Mouse (Mus musculus) retina, adult 2 months (tissue): ENCODE measurements around the gene Chl1.

Experiments used
- DNase-seq: peaks from one replicate; pipeline ENCODE4 v3.0.0-alpha.2; 2012; ENCODE audit warnings: low read depth, low spot score

Gene Chl1

DNA sequence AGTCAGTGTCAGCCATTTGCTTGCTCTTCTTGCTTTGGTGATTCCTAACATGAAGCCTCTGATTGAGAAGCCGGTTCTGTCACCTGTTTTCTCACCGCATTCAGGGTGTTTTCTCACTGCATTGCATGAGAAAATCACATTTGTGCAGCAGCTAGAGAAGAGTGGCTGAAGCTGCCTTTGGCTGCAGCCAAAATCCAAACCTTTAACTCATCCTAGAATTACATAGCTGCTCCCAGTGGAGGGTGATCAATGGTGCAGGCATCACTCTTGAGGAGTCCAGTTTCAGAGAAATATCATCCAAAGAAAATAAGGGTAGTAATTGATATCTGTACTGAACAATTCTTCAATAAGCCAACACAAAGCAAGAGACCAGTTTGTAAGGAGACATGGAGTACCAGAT, 154.8 kb downstream of the Chl1 start:
- DNase-seq, result no peak

DNA sequence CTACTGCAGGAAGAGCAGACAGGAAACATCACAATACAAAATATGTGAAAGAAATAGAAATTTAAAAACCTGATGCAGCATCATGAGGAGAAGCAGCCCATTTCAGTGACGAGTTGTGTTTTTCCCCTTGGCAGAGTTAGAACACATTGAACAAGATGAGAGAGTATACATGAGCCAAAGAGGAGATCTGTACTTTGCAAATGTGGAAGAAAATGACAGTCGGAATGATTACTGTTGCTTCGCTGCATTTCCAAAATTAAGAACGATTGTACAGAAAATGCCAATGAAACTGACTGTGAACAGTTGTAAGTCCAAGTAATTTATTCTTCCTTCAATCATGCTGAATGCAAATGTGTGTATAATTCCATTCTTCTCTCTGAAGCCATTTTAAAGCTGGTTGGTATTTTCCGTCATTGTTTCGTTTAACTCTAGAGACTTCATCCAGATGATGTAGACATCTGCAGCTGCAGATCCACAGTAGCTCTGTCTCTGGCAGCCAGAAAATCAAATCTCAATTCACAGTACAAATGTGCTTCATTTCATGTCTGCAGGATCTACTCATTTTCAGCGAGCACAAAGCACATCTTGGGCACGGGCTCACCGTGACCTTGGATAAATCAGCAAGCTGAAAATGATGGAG, 155.4 kb downstream of the Chl1 start:
- DNase-seq, result no peak

- DNase-seq, result no peak
Observed at GRCm38 (mm10) chr6:103673111-103673510, 162.7 kb downstream of the Chl1 start.

DNA sequence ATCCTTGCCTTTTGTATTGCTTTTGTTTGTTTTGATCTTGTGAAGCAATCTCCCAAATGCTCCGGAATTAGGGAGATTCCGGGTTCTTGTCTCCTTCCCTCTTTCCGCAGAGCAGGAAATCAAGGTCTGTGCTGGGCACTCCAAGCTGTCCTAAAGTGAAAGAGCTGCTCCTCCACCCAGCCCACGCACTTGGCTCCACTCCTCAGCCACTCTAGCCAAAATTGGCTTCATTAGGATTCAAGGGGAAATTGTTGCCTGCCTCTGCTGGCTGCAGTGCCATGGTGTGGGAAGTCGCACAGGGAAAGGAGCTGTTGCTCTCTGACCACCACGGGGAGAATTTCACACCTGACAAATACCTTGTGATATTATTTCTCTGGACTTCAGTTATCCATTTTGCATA, 163.9 kb downstream of the Chl1 start:
- no peak for DNase-seq

DNA sequence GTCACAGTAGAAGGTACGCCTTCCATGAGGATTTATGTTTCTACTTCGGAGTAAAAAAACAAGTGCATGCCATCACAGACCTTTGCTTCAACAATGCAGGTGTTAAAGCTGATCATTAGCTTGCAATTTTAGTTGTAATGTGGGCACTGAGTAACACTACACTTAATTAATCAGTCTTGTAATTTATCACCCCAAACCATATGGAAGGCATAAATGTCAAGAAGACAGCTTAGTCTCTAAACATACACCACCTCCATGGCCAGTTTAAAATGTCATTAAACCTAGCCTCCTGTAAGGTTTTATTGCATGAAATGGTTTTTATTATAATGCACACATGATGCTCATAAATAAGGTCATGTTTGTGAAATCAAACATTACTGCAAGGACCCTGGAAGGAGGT, 164.8 kb downstream of the Chl1 start:
- no peak for DNase-seq

- no peak for DNase-seq
Observed at GRCm38 (mm10) chr6:103676664-103677063, 166.3 kb downstream of the Chl1 start.

DNA sequence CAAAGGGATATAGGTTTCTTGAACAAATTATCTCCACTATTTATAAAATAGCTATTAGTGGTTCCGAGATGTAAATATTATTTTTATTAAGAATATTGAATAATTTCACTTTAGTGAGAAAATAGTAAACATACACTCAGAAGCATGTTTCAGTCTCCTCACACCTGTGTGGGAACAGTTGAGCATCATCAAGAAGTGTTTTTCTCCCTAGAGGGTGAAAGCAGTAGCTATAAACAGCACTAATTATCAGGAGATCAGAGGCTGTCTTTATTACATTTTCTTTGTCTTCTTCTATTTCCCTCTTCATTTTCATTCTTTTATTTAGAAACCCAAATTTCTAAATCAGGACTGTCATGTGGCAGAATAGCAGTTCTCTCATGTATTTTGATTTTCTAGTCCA, 166.7 kb downstream of the Chl1 start:
- DNase-seq, result no peak

DNA sequence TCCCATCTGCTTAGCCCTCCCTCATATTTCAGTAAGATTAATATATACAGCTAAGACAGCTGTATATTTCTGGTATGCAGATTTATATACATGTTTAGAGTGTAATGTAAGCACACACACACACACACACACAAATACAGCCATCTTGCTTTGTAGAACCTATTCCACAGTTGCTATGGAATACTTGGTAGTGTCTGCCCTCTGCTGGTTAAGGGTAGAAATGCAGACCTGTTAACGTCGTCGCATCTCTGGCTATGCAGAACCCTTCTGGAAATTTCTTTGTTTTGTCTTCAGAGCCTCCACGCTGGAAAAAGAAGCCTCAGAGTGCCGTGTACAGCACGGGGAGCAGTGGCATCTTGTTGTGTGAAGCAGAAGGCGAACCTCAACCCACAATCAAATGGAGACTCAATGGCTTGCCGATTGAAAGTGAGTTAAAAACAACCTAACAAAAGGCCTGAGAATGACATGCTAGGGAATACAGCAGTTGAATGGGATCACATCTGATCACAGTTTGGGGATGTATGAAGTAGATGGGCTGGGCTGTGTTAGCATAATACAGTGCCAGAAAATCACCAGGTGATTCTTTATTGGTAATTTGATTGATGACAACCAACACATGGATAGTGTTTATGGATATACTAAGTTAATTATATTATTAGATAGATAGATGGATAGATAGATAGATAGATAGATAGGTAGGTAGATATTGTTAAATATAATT, 172.6 kb downstream of the Chl1 start:
- peak; percentile 18 for DNase-seq

- no peak for DNase-seq
Observed at GRCm38 (mm10) chr6:103692511-103692910, 182.1 kb downstream of the Chl1 start.

GRCm38 (mm10) chr6:103697349-103698028, 187.1 kb downstream of the Chl1 start:
- no peak for DNase-seq

GRCm38 (mm10) chr6:103699482-103699881, 189.1 kb downstream of the Chl1 start:
- no peak for DNase-seq

DNA sequence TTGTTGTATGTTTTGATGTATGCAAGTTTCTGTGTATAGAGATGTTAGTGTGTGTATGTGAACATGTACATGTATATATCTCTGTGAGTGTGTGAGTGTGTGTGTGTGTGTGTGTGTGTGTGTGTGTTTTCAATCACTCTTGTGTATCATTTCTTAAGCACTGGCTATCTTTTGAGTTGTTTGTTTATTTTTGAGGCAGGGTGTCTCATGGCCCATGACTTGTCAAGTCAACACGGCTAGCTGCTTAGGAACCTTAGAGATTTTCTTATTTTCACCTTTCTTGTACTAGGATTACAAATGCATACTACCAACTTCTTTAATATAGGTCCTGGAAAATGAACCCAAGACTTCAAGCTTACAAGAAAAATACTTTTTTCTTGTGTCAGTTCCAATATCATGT, 189.5 kb downstream of the Chl1 start:
- no peak for DNase-seq

DNA sequence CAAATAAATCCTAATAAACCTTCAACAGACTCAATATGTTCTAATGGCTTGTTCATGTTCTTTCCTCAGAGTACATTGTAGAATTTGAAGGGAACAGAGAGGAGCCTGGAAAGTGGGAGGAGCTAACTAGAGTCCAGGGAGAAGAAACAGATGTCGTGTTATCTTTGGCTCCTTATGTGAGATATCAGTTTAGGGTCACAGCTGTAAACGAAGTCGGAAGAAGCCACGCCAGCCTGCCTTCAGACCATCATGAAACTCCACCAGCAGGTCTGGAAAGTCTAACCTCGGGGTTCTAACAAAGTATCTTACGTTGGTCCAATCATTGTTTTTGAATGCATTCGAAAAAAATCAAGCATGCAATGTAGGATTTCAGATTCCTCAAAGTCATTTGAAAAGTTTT, 189.9 kb downstream of the Chl1 start:
- DNase-seq, result no peak

DNA sequence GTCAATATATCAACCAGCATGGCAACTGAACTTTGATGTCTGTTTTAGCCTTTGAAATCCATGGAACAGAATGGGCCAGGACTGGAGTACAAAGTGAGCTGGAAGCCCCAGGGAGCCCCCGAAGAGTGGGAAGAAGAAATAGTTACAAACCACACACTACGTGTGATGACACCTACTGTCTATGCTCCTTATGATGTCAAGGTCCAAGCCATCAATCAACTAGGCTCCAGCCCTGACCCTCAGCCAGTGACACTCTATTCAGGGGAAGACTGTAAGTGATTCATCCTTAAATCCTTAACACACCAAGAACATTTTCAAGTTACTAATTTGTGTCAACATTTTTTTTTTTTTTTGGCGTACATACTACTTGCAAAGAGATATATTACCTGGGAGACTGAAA, 196.0 kb downstream of the Chl1 start:
- no peak for DNase-seq

DNA sequence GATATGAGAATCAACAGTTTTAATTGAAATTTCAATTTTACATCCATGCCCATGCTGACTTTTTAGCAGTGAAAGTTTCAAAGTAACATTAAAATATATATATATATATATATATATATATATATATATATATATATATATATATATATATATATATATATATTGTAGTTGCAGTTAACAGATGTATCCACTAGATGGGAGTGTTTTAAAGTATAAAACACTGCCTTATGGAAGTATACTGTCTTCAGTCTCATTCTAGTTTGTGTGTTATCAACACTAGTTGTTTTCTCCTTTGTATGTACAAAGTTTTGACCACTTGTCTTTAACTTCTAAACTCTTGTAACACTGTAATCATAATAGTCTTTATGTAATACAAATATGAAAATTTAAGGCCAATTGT, 228.9 kb downstream of the Chl1 start:
- DNase-seq, result no peak

GRCm38 (mm10) chr6:103742784-103743183, 232.4 kb downstream of the Chl1 start:
- DNase-seq, result no peak

- no peak for DNase-seq
Observed at GRCm38 (mm10) chr6:103746103-103746502, 235.7 kb downstream of the Chl1 start.

DNA sequence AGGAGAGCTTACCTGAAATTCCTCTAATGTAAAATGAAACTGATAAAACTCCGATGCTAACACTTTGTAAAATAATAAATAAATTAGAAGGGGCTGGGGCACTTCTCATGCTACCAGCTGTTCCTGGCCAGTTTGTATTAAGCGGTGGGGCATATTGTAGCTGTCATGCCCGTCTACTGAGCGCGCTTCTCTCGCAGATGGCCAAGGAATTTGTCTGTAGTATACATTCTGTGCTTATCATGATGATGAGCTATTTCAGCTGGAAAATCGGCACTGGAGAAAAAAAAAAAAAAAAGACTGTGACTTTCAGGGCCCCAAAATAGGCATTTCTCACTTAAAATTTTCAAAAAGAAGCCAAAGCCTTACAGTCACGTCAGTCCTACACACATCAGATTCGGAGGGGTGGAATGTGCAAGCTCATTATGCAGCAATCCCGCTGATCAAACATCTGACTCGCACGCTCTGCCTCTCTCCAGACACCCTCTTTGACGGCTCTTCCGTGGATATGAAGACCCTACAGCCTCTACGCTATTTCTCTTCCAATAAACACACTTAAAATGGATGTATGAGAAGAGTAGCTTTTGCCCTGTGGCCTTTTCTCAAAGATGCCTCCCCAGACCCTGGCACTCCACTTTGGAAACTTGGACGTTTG, 238.9 kb downstream of the Chl1 start:
- no peak for DNase-seq

GRCm38 (mm10) chr6:103753891-103754290, 243.5 kb downstream of the Chl1 start:
- no peak for DNase-seq

DNA sequence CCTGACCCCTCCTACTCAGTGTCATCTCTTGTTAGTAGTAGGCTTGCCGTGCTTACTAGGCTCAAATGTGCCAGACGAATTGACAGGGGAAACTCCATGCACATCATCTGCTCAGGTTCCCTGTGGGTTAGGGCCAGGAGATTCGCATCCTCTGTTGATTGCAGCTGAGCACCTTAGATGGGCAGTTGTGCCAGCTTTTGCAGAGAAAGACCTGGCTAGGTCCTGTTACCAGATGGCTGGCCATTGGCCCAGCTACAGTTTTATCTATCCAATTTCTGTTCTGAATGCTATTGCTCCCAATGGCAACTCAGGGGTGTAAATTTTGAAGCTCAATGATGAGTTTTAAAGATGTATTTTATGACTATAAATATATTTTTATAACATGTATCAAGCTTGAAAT, 256.4 kb downstream of the Chl1 start:
- no peak for DNase-seq

DNA sequence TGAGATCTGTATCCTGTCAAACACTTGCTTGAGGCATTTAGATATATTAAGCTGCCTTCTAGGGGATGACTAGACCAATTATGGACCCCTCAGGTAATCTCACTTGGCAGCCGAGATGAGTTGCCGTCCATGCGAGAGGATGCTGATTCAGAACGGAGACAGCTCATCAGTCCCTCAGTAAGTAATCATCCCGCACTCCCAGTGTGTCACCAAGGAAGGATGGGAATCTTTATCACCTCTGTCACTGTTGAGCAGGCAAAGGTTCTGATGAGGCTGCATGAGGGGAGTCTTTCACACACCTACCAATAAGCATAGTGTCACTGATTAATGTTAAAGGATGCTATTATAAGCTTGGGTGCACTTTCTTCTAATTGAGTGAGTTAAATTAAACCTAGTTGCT, 270.7 kb downstream of the Chl1 start:
- no peak for DNase-seq

GRCm38 (mm10) chr6:103791077-103791632, 280.8 kb downstream of the Chl1 start:
- no peak for DNase-seq
